Mouse (Mus musculus) limb, embryonic 13.5 days (tissue): Measurements from ENCODE around the gene Ptprr. TPM values are rescaled to one million over a fixed set of nuclear protein-coding genes. Genes with fewer than 3 reads are reported as not detected.
A peak's percentile ranks its signal among the peaks of the same experiment; 100 is the strongest.

Source experiments
- ATAC-seq: fragments of 200-750 bp; cut with Nextera tagmentation; 2 replicates; pipeline ENCODE4 v1.8.0; 2017; ENCODE audit warnings: low read depth, moderate number of reproducible peaks, moderate TSS enrichment; ENCODE audit not compliant: low FRiP score
- H3K27ac ChIP-seq: fragments of 300-500 bp; sonication (generic); 2 replicates; pipeline ENCODE4 v1.5.1; 2015; ENCODE audit warnings: inconsistent platforms, mild to moderate bottlenecking, moderate library complexity
- H3K27me3 ChIP-seq: fragments of 300-500 bp; sonication (generic); 2 replicates; pipeline ENCODE4 v1.6.1; 2015; ENCODE audit warnings: mild to moderate bottlenecking, inconsistent platforms
- H3K36me3 ChIP-seq: fragments of 300-500 bp; sonication (generic); 2 replicates; pipeline ENCODE4 v1.6.1; 2015; ENCODE audit warnings: inconsistent platforms, mild to moderate bottlenecking, moderate library complexity
- H3K4me1 ChIP-seq: fragments of 300-500 bp; sonication (generic); 2 replicates; pipeline ENCODE4 v1.6.1; 2015; ENCODE audit warnings: inconsistent platforms
- H3K4me2 ChIP-seq: fragments of 300-500 bp; sonication (generic); replicated peaks from 2 replicates; pipeline ENCODE4 v1.6.1; 2015; ENCODE audit warnings: inconsistent platforms, mild to moderate bottlenecking, moderate library complexity
- H3K4me3 ChIP-seq: fragments of 300-500 bp; sonication (generic); 2 replicates; pipeline ENCODE4 v1.5.1; 2015; ENCODE audit warnings: moderate library complexity, mild to moderate bottlenecking, inconsistent platforms
- H3K9ac ChIP-seq: fragments of 300-500 bp; sonication (generic); 2 replicates; pipeline ENCODE4 v1.6.1; 2015; ENCODE audit warnings: mild to moderate bottlenecking, inconsistent platforms
- H3K9me3 ChIP-seq: fragments of 300-500 bp; sonication (generic); 2 replicates; pipeline ENCODE4 v1.6.1; 2016; ENCODE audit warnings: inconsistent platforms
- WGBS: fragments of 180-500 bp; shearing (Covaris S2); methylation state at CpG from one replicate; pipeline ENCODE4 v1.1.7; 2015; 5-methylcytosine and 5-hydroxymethylcytosine counted together
- polyA plus RNA-seq: library from polyadenylated mRNA; unstranded; fragments of >200 nt; fragmentation: Nextera tagmentation; extraction: Ambion mirVana; gene quantifications from 2 replicates; pipeline ENCODE4 v1.2.1, GENCODE M21; 2015

Gene Ptprr
- polyA plus RNA-seq, 1 experiment from 2014 or later = 0.27 TPM

DNA sequence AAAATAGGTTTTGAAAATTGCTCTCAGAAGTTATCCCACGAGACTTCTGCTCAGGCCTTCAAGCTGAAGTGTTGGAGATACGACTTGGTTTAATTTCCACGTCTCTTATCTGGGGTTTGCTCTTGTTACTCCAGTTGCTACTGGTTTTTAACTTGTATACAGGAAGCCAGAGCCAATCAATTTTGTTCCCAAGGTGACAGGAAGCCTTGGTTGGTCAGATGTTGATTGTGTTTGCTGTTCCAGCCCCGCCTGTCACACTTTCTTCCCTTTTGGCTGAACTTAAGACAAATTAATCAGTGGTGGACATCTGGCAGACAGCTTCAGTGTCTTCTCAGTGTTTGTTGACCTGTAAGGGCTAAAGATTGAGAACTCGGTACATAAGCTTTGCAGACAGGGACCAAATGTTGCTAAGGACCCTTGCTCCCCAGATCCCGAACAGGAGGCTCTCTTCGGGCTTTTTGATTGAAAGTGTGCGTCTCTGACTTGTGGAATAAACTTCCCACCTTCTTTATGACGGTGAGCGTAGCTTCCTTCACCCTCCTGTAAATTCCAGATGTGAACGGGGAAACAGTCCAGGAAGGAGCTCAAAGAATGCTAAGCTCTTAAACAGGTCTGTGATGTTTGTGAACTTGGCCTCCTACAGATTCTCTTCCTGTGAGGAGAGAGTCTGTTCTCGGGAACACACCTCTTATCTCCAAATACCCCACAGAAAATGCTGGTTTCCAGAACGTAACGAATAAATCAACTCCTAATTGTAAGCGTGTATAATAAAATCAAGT lies 187.8 kb downstream of the Ptprr start:
- Histone ChIP-seq H3K27me3 (0 out of 2 replicates have a peak, but pooled peaks cover 2% of the 10 kb centered on the region), H3K27ac (no peak overlapping the region), H3K4me3 (no peak overlapping the region), H3K4me1 (peaks cover 12% of the 10 kb centered on the region), H3K36me3 (no peaks in the 10 kb centered on the region), H3K9ac (no peak overlapping the region), H3K9me3 (no peaks in the 10 kb centered on the region), H3K4me2 (no peak overlapping the region)
- ATAC-seq = no peak
- 25% methylated on average over 15 of the region's 15 CpGs for WGBS

DNA sequence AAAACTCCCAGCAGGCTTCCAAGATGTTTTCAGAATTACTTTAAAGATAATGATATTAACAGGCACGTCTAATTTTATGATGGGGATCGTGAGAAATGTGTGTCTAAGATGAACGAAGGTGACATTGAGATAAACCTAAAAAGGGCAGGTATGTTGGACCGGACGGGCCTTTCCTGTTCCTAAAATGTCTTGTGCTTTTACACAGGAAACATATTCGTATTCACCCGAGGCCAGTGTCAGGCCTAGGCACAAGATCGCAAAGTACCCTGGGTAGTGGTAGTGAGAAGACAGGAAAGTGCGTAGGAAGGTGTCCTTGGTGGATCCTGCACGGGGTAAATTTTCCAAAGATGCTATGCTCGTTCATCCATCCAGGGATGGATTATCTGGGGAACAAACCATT lies 188.4 kb downstream of the Ptprr start:
- 56% methylated on average over 11 of the region's 11 CpGs for WGBS
- Histone ChIP-seq H3K27ac (no peak overlapping the region), H3K27me3 (0 out of 2 replicates have a peak, but pooled peaks cover 2% of the 10 kb centered on the region), H3K36me3 (no peaks in the 10 kb centered on the region), H3K4me1 (peaks cover 12% of the 10 kb centered on the region), H3K4me3 (no peak overlapping the region), H3K9me3 (no peaks in the 10 kb centered on the region), H3K9ac (no peak overlapping the region), H3K4me2 (no peak overlapping the region)
- no peak for ATAC-seq

DNA sequence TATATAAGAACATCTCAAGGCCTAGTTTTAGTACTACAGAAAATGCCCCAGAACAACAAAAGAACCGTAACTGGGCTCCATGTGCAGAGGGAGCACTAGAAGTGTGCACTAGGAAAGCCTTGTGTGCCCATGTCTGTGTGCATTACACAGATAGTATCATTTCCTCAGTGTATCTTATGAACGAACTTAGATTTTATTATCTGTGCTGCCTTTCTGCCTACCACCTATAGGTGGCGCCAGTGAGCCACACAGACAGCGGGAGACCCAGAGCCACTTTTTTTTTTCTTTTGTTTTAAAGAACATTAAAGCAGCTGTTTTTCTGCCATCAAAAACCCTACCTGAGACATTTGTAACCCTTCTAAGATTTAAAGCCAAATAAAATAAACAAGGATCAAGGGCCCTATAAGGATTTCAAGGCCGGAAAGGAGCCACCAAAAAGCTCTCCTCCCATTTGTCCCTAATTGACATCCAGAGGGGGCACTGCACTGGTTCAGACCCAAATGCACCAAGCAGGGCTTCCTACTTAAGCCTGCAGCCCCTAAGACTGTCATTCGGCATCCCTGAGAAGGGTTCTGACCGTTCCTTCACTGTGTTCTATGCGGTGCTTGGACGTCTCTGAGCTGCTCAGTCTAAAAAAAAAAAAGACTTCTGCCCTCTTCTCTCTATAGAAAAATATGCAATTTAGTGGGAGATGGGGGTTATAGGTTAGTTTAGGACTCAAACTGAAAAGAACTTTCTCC lies 190.1 kb downstream of the Ptprr start:
- whole genome bisulfite sequencing = 15% methylated on average over 9 of the region's 9 CpGs
- ATAC-seq = no peak
- Histone ChIP-seq H3K4me3 (0 out of 2 replicates have a peak overlapping the region, but pooled peaks have one; percentile 10), H3K9ac (0 out of 2 replicates have a peak overlapping the region, but pooled peaks have one; percentile 8), H3K27ac (no peak overlapping the region), H3K4me1 (peaks cover 12% of the 10 kb centered on the region), H3K9me3 (no peaks in the 10 kb centered on the region), H3K4me2 (peak overlapping the region; percentile 49), H3K36me3 (no peaks in the 10 kb centered on the region), H3K27me3 (0 out of 2 replicates have a peak, but pooled peaks cover 2% of the 10 kb centered on the region)

DNA sequence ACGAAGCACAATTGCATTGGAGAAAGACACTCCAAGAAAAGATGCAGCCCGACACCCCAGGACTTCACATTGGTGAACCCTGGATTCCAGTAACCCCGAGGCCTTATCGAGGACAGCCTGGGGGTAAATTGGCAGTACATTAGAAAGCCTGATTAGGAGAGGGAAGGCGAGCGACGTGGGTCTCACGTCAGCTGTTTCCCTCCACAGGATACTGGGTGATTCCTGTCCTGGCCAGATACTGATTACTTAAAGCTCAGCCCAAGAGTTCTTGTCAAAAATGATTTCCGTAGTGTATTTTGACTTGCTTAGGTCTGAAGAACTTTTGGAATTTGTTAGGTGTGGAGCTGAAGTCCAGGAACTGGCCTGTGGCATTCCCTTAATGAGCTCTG lies 190.7 kb downstream of the Ptprr start:
- H3K36me3 ChIP-seq = no peaks in the 10 kb centered on the region
- H3K27me3 ChIP-seq = 0 out of 2 replicates have a peak, but pooled peaks cover 2% of the 10 kb centered on the region
- H3K27ac ChIP-seq = no peak overlapping the region
- H3K9ac ChIP-seq = no peak overlapping the region
- peak overlapping the region; percentile 49; the same call in 1 of the 2 replicates for H3K4me2 ChIP-seq
- 42% methylated on average over 9 of the region's 9 CpGs for WGBS
- no peak overlapping the region for H3K4me3 ChIP-seq
- H3K9me3 ChIP-seq = no peaks in the 10 kb centered on the region
- ATAC-seq = no peak
- H3K4me1 ChIP-seq = peaks cover 12% of the 10 kb centered on the region

DNA sequence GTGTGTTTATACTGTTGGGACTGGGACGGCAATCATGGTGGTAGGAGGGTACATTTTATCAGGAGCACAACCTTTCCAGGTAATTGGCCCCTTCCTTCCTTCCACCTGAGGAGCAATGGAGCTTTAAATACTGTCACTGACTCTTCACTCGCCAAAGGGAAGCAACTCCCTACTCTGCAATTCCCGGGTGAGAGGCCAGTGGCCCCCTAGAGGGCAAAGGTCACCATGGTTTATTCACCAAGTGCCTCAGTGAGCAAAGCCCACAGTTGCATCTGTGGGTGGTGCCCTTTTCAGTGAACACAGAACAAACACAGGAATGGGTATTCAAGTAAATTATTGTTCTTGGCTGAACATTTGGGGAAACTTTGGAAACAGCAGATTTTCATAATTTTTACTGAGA lies 194.1 kb downstream of the Ptprr start:
- Histone ChIP-seq H3K36me3 (no peaks in the 10 kb centered on the region), H3K9me3 (no peaks in the 10 kb centered on the region), H3K27ac (no peak overlapping the region), H3K4me2 (no peak overlapping the region), H3K9ac (no peak overlapping the region), H3K4me3 (no peak overlapping the region), H3K27me3 (0 out of 2 replicates have a peak, but pooled peaks cover 2% of the 10 kb centered on the region), H3K4me1 (0 out of 2 replicates have a peak, but pooled peaks cover 3% of the 10 kb centered on the region)
- 18% methylated on average over 3 of the region's 3 CpGs for WGBS
- ATAC-seq = no peak

DNA sequence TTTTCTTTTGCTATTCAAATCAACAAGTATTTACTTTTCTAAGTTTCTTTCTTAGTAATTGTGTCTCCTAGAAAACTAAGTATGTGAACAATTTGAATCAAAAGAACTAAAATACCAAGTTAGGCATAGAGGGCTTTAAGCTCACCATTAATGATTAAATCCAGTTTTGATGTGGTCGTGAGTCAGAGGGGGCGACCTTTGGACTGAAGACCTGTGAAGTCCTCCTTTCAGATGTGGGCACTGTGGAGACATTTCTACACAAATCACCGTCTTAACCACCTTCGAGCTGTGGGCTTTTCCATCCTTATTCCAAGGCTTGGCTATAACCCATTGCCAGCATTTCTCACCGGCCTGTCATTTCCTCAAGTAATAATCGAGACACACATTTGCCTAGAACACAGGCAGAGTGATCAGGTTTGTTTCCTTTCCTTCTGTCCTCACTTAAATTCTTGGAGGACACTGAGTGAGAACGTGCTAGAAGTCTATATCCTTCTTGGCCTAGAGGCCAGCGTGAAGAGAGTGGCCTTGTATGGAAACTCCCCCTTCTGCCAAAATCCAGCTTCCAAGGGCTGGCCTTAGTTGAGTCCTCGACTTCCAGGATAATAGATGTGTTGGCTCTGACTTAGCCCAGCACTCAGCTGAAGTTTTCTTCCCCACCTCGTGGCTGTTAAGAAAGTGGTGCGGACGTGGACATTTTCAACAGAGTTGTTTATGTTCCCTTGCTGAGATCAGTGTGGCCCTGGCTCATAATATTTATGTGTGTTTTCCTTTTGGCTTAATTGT lies 202.5 kb downstream of the Ptprr start:
- Histone ChIP-seq H3K9me3 (no peaks in the 10 kb centered on the region), H3K4me1 (no peaks in the 10 kb centered on the region), H3K9ac (no peak overlapping the region), H3K27me3 (no peaks in the 10 kb centered on the region), H3K27ac (no peak overlapping the region), H3K4me3 (no peak overlapping the region), H3K36me3 (no peaks in the 10 kb centered on the region), H3K4me2 (no peak overlapping the region)
- no peak for ATAC-seq
- WGBS = 72% methylated on average over 12 of the region's 12 CpGs

DNA sequence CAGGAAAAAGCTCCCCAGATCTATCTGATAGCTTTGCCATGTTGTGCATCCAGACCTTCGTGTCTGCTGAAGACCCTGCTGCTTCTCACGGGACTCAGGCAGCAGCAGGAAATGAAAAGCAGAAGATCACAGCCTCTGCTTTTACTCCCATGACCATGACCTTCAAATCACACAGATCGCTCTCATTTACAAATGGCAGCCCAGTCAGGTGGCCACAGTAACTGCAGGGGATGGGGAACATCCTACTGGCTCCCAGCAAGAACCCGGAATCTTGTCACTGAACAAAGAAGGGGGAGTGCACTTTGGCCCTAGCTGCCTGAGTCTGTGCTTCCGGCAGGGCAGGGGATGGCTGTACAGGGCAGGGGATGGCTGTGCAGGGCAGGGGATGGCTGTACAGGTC lies 217.3 kb downstream of the Ptprr start:
- Histone ChIP-seq H3K9me3 (no peaks in the 10 kb centered on the region), H3K27me3 (no peaks in the 10 kb centered on the region), H3K27ac (no peak overlapping the region), H3K4me2 (no peak overlapping the region), H3K4me1 (no peaks in the 10 kb centered on the region), H3K9ac (no peak overlapping the region), H3K4me3 (no peak overlapping the region), H3K36me3 (no peaks in the 10 kb centered on the region)
- no peak for ATAC-seq
- WGBS = 59% methylated on average over 5 of the region's 5 CpGs

DNA sequence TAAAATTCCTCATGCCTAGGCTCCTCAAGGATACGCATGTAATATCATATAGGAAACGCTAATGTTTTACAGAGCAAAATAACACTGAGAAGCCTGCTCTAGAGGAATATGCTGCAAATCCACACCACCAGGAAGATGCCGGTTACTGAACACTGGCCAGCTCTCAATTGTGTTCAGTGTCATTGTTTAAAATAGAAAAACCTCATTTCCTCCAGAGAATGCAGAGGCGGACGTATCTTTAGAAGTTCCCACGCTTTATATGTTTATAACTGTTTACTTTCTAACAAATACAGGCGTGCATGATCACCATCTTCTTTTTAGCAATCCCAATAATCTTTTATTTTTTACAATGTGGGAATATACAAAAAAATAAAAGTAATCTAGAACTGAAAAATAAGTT lies 224.2 kb downstream of the Ptprr start:
- 77% methylated on average over 7 of the region's 7 CpGs for WGBS
- Histone ChIP-seq H3K4me3 (no peak overlapping the region), H3K27ac (no peak overlapping the region), H3K9ac (no peak overlapping the region), H3K4me1 (no peaks in the 10 kb centered on the region), H3K4me2 (no peak overlapping the region), H3K9me3 (no peaks in the 10 kb centered on the region), H3K36me3 (no peaks in the 10 kb centered on the region), H3K27me3 (no peaks in the 10 kb centered on the region)
- ATAC-seq = no peak

DNA sequence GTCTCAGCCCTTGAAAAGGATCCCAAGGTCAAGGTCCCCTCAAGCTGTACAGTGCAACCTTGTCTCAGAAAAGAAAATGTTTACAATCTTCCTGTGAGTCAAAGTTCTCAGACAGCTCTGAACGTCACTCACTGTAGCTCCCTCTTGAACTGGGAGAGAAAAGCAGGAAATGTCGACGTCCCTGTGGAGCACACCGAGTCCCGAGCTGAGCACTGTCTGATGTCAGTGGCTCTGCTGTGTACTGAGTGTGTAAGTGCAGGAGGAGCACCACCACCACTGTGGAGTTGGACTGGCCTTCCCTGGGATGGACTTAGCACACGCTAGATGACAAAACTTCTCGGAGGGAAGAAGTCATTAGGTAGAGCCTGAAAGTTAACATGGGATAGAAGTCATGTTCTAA lies 225.4 kb downstream of the Ptprr start:
- WGBS = 57% methylated on average over 7 of the region's 7 CpGs
- ATAC-seq = no peak
- no peaks in the 10 kb centered on the region for H3K9me3 ChIP-seq
- no peak overlapping the region for H3K4me2 ChIP-seq
- H3K27ac ChIP-seq = no peak overlapping the region
- no peaks in the 10 kb centered on the region for H3K4me1 ChIP-seq
- H3K9ac ChIP-seq = no peak overlapping the region
- no peaks in the 10 kb centered on the region for H3K36me3 ChIP-seq
- no peak overlapping the region for H3K4me3 ChIP-seq
- H3K27me3 ChIP-seq = no peaks in the 10 kb centered on the region

DNA sequence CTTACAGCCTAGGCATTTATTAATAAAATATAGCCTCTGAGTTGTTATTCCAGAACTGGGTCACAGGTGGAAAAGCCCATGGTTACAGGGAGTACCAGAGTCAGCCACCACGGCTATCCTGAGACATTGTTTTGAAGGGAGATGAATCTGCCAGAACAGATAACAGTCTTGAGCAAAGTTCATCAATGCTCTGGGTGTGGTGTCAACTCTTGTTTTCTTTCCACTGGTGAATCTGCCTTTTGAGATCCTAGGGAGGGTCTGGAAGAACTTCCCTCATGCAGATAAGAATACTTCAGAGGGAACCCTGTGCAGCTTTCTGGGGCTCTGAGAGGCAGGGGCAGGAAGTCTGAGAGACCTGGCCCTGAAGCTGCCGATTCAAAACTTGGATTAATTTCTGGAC lies 227.6 kb downstream of the Ptprr start:
- 73% methylated on average over 2 of the region's 2 CpGs for WGBS
- Histone ChIP-seq H3K4me2 (no peak overlapping the region), H3K4me3 (no peak overlapping the region), H3K4me1 (no peaks in the 10 kb centered on the region), H3K9me3 (no peaks in the 10 kb centered on the region), H3K27me3 (no peaks in the 10 kb centered on the region), H3K36me3 (no peaks in the 10 kb centered on the region), H3K27ac (no peak overlapping the region), H3K9ac (no peak overlapping the region)
- no peak for ATAC-seq

DNA sequence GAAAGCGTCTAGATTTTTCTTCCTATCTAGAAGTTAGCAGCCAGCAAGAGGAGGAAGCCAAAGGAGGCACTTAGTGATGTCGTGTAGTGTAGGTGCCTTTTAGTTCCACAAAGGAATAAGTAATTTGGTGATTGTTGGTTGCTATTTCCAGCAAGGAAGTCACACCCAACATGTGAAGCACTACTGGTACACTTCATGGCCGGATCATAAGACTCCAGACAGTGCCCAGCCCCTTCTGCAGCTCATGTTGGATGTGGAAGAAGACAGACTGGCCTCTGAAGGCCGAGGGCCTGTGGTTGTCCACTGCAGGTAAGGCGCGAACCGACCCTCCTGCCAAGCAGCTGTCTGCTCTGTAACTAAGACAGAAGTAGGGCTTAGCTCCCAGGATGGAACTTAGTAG lies 234.7 kb downstream of the Ptprr start:
- no peak for ATAC-seq
- Histone ChIP-seq H3K4me3 (no peak overlapping the region), H3K4me1 (no peaks in the 10 kb centered on the region), H3K4me2 (no peak overlapping the region), H3K36me3 (no peaks in the 10 kb centered on the region), H3K9ac (no peak overlapping the region), H3K27me3 (no peaks in the 10 kb centered on the region), H3K27ac (no peak overlapping the region), H3K9me3 (no peaks in the 10 kb centered on the region)
- WGBS = 86% methylated on average over 7 of the region's 7 CpGs

DNA sequence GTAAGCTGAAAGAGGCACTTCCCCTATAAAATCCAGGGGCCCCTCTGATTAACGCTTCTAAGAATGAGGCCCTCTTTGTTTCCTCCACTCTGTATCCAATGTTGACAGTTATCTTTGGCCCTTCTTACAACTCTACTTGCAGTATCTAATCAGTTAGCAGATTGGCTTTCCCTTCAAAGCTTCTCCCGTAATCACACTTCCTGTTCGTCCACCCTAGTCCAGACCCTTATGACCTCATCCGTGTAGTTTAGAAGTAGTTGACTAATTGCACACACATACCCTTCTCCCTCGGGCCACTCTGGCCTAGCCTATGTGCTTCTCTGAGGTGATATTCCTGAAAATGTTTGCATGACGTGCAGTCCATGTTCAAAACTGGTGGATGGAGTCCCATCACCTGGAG lies 236.0 kb downstream of the Ptprr start:
- H3K4me2 ChIP-seq = no peak overlapping the region
- no peaks in the 10 kb centered on the region for H3K36me3 ChIP-seq
- H3K27me3 ChIP-seq = no peaks in the 10 kb centered on the region
- H3K27ac ChIP-seq = no peak overlapping the region
- no peaks in the 10 kb centered on the region for H3K4me1 ChIP-seq
- no peak overlapping the region for H3K4me3 ChIP-seq
- no peaks in the 10 kb centered on the region for H3K9me3 ChIP-seq
- 40% methylated on average over 6 of the region's 6 CpGs for WGBS
- H3K9ac ChIP-seq = no peak overlapping the region
- no peak for ATAC-seq
